Mouse (Mus musculus): ENCODE measurements around the gene Olfr665. TPM values are rescaled to one million over a fixed set of nuclear protein-coding genes. Genes with fewer than 3 reads are reported as not detected.
"Not testable (repeated sequence)": the region's sequence is repeated elsewhere in the genome, so short reads cannot be mapped to it uniquely, and the experiment has no call there.

Gene Olfr665
- polyA plus RNA-seq (2014; fragmentation: Nextera tagmentation; extraction: Ambion mirVana), result not detected in 2 replicates

DNA sequence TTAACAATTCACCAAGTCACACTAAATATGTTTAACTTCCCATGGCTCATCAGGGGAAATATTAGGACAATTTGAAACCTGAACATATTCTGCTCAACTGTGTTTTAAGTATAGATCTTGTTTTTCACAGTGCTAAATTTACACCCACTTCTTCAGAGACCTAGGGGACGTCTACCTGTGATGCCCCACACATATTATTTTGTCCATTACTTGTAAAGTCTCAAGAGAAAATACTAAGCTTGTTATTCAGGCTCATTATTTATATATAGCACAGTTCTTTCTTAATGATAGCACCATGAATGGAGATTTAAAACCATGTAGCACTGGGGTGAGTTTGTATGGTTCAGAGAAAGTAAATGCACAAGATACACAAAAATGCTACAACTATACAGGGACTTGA, at the start of gene Olfr665:
TSS of gene Olfr665 (plus strand) at position 301 of the 400 bp plus-strand sequence.
- Histone ChIP-seq H3K36me3 (ENCODE audit: control insufficient read depth, insufficient read depth, low read length) (no peaks in the 10 kb centered on the region), H3K27ac (ENCODE audit: low read depth, low read length) (no peak within 1 kb of the TSS), H3K27me3 (ENCODE audit: control insufficient read depth, insufficient read depth, low read length) (no peaks in the 10 kb centered on the region), H3K4me3 (ENCODE audit: low read depth, low read length) (no peak within 1 kb of the TSS), H3K4me1 (replicated peaks; ENCODE audit: control insufficient read depth, insufficient read depth, low read length) (no peaks in the 10 kb centered on the region), H3K4me2 (replicated peaks; ENCODE audit: low read depth, low read length) (no peak within 1 kb of the TSS), H3K9ac (ENCODE audit: low read depth, low read length) (no peak within 1 kb of the TSS), H3K9me3 (ENCODE audit: control insufficient read depth, low read length) (no peaks in the 10 kb centered on the region)
- ATAC-seq (ENCODE audit: low FRiP score) (no peak), DNase-seq (ENCODE audit: low spot score) (no peak)
- 44% methylated on average over 1 of the region's 1 CpGs for WGBS

- Histone ChIP-seq H3K9ac (ENCODE audit: low read depth, low read length) (no peak within 1 kb of the TSS), H3K4me3 (ENCODE audit: low read depth, low read length) (no peak within 1 kb of the TSS), H3K4me2 (replicated peaks; ENCODE audit: low read depth, low read length) (no peak within 1 kb of the TSS), H3K27ac (ENCODE audit: low read depth, low read length) (no peak within 1 kb of the TSS), H3K36me3 (ENCODE audit: control insufficient read depth, insufficient read depth, low read length) (no peaks in the 10 kb centered on the region), H3K9me3 (ENCODE audit: control insufficient read depth, low read length) (no peaks in the 10 kb centered on the region), H3K4me1 (replicated peaks; ENCODE audit: control insufficient read depth, insufficient read depth, low read length) (no peaks in the 10 kb centered on the region), H3K27me3 (ENCODE audit: control insufficient read depth, insufficient read depth, low read length) (no peaks in the 10 kb centered on the region)
- ATAC-seq (ENCODE audit: low FRiP score) (no peak), DNase-seq (ENCODE audit: low spot score) (no peak)
- 73% methylated on average over 1 of the region's 1 CpGs for WGBS
Measured at GRCm38 (mm10) chr7:104842503-104842902, 35.3 kb upstream of the Olfr665 start, which contains the start of gene Usp17lb. Usp17lb (minus strand) TSS chr7:104842603.

DNA sequence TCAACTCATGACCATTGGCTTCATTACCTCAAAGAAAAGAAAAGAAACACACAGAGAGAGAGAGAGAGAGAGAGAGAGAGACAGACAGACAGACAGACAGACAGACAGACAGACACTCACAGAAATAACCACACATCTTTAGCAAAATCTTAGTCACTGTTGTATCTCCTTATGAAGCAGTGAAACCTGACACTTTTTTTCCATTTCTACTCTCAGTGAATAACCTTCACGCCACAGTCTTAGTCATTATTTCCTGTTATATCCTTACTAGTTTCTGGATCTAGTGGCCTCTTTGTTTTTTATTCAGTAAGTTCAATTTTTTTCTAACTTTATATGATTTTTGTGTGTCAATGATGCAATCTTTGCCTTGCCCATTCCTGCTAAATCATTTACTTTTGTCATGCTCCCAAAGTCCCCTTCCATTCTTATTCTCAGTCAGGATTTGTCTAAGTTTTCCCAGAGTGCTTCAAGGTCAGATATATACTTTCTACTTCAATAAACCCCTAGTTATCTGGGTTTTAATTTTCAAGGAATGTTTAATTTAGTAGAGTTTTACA, 34.0 kb upstream of the Olfr665 start:
- no peaks in the 10 kb centered on the region for H3K27me3 ChIP-seq (ENCODE audit: control insufficient read depth, insufficient read depth, low read length)
- ATAC-seq (ENCODE audit: low FRiP score) (no peak), DNase-seq (ENCODE audit: low spot score) (no peak)
- H3K9ac ChIP-seq (ENCODE audit: low read depth, low read length), result no peak overlapping the region
- 82% methylated on average over 1 of the region's 1 CpGs for WGBS
- H3K27ac ChIP-seq (ENCODE audit: low read depth, low read length), result no peak overlapping the region
- no peak overlapping the region for H3K4me2 ChIP-seq (replicated peaks; ENCODE audit: low read depth, low read length)
- H3K4me3 ChIP-seq (ENCODE audit: low read depth, low read length), result no peak overlapping the region
- H3K9me3 ChIP-seq (ENCODE audit: control insufficient read depth, low read length), result no peaks in the 10 kb centered on the region
- no peaks in the 10 kb centered on the region for H3K36me3 ChIP-seq (ENCODE audit: control insufficient read depth, insufficient read depth, low read length)
- no peaks in the 10 kb centered on the region for H3K4me1 ChIP-seq (replicated peaks; ENCODE audit: control insufficient read depth, insufficient read depth, low read length)

GRCm38 (mm10) chr7:104851546-104851945, 26.3 kb upstream of the Olfr665 start:
- H3K27me3 ChIP-seq (ENCODE audit: control insufficient read depth, insufficient read depth, low read length); H3K9ac ChIP-seq (ENCODE audit: low read depth, low read length); H3K27ac ChIP-seq (ENCODE audit: low read depth, low read length); H3K36me3 ChIP-seq (ENCODE audit: control insufficient read depth, insufficient read depth, low read length); H3K4me2 ChIP-seq (replicated peaks; ENCODE audit: low read depth, low read length); H3K4me1 ChIP-seq (replicated peaks; ENCODE audit: control insufficient read depth, insufficient read depth, low read length); H3K4me3 ChIP-seq (ENCODE audit: low read depth, low read length); H3K9me3 ChIP-seq (ENCODE audit: control insufficient read depth, low read length); ATAC-seq (ENCODE audit: low FRiP score); DNase-seq (ENCODE audit: low spot score): not testable (repeated sequence)
- WGBS, result 85% methylated on average over 2 of the region's 2 CpGs

- Histone ChIP-seq H3K4me2 (replicated peaks; ENCODE audit: low read depth, low read length) (no peak overlapping the region), H3K36me3 (ENCODE audit: control insufficient read depth, insufficient read depth, low read length) (no peaks in the 10 kb centered on the region), H3K9ac (ENCODE audit: low read depth, low read length) (no peak overlapping the region), H3K9me3 (ENCODE audit: control insufficient read depth, low read length) (no peaks in the 10 kb centered on the region), H3K4me3 (ENCODE audit: low read depth, low read length) (no peak overlapping the region), H3K27me3 (ENCODE audit: control insufficient read depth, insufficient read depth, low read length) (no peaks in the 10 kb centered on the region), H3K27ac (ENCODE audit: low read depth, low read length) (no peak overlapping the region), H3K4me1 (replicated peaks; ENCODE audit: control insufficient read depth, insufficient read depth, low read length) (no peaks in the 10 kb centered on the region)
- DNase-seq (ENCODE audit: low spot score), result no peak
- ATAC-seq (ENCODE audit: low FRiP score), result no peak
- WGBS, result 81% methylated on average over 3 of the region's 3 CpGs
Measured at GRCm38 (mm10) chr7:104855248-104855750, 22.5 kb upstream of the Olfr665 start.

DNA sequence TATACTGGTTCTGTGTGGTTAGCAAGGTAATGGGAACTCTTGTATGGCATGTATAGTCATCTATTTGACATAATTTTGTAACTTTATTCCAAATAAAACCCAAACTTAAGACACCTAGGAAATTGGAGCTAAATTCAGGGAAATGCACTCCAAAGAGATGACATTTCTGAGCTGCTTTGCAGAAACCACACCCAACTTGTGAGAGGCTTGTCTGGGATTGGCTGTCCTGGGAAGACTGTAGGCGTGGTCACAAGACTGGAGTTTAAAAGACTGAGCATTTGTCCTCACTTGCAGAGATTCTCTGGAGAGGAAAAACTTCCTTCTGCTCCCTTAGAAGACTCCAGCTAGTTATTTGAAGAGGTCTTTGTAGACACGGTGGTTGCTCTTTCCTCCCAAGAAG, 21.1 kb upstream of the Olfr665 start, which contains the start of gene Usp17la:
TSS of gene Usp17la (plus strand) at position 301 of the 400 bp plus-strand sequence.
- H3K4me3 ChIP-seq (ENCODE audit: low read depth, low read length); H3K4me1 ChIP-seq (replicated peaks; ENCODE audit: control insufficient read depth, insufficient read depth, low read length); ATAC-seq (ENCODE audit: low FRiP score); H3K9me3 ChIP-seq (ENCODE audit: control insufficient read depth, low read length); H3K4me2 ChIP-seq (replicated peaks; ENCODE audit: low read depth, low read length); H3K36me3 ChIP-seq (ENCODE audit: control insufficient read depth, insufficient read depth, low read length); H3K27ac ChIP-seq (ENCODE audit: low read depth, low read length); H3K27me3 ChIP-seq (ENCODE audit: control insufficient read depth, insufficient read depth, low read length); DNase-seq (ENCODE audit: low spot score); H3K9ac ChIP-seq (ENCODE audit: low read depth, low read length): not testable (repeated sequence)
- WGBS, result 85% methylated on average over 2 of the region's 2 CpGs

DNA sequence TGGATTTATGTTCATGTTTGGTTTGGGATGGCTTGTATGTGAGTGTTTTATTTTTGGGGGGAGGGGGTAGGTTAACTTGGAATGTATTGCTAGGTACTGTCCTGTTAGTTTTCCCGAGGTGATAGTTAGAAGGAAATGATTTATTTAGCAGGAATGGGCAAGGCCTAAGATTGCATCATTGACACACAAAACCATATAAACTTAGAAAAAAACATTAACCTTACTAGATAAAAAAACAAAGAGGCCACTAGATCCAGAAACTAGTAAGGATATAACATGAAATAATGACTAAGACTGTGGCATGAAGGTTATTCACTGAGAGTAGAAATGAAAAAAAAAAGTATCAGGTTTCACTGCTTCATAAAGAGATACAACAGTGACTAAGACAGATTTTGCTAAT, 20.1 kb upstream of the Olfr665 start:
- H3K36me3 ChIP-seq (ENCODE audit: control insufficient read depth, insufficient read depth, low read length), result no peaks in the 10 kb centered on the region
- H3K4me2 ChIP-seq (replicated peaks; ENCODE audit: low read depth, low read length), result no peak overlapping the region
- ATAC-seq (ENCODE audit: low FRiP score), result no peak
- no peaks in the 10 kb centered on the region for H3K9me3 ChIP-seq (ENCODE audit: control insufficient read depth, low read length)
- no peak overlapping the region for H3K4me3 ChIP-seq (ENCODE audit: low read depth, low read length)
- DNase-seq (ENCODE audit: low spot score), result no peak
- no peaks in the 10 kb centered on the region for H3K27me3 ChIP-seq (ENCODE audit: control insufficient read depth, insufficient read depth, low read length)
- 83% methylated on average over 1 of the region's 1 CpGs for WGBS
- no peaks in the 10 kb centered on the region for H3K4me1 ChIP-seq (replicated peaks; ENCODE audit: control insufficient read depth, insufficient read depth, low read length)
- H3K27ac ChIP-seq (ENCODE audit: low read depth, low read length), result no peak overlapping the region
- H3K9ac ChIP-seq (ENCODE audit: low read depth, low read length), result no peak overlapping the region

DNA sequence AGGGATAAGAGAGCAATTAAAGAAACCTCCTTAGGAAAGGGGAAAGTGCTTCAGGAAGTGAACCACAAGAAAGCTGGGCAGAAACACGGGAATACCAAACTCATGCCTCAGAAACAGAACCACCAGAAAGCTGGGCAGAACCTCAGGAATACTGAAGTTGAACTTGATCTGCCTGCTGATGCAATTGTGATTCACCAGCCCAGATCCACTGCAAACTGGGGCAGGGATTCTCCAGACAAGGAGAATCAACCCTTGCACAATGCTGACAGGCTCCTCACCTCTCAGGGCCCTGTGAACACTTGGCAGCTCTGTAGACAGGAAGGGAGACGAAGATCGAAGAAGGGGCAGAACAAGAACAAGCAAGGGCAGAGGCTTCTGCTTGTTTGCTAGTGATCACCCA, 16.4 kb upstream of the Olfr665 start:
- H3K4me2 ChIP-seq (replicated peaks; ENCODE audit: low read depth, low read length), result no peak overlapping the region
- no peak overlapping the region for H3K9ac ChIP-seq (ENCODE audit: low read depth, low read length)
- no peaks in the 10 kb centered on the region for H3K4me1 ChIP-seq (replicated peaks; ENCODE audit: control insufficient read depth, insufficient read depth, low read length)
- no peaks in the 10 kb centered on the region for H3K9me3 ChIP-seq (ENCODE audit: control insufficient read depth, low read length)
- no peaks in the 10 kb centered on the region for H3K27me3 ChIP-seq (ENCODE audit: control insufficient read depth, insufficient read depth, low read length)
- WGBS, result 92% methylated on average over 3 of the region's 3 CpGs
- H3K4me3 ChIP-seq (ENCODE audit: low read depth, low read length), result no peak overlapping the region
- H3K36me3 ChIP-seq (ENCODE audit: control insufficient read depth, insufficient read depth, low read length), result no peaks in the 10 kb centered on the region
- DNase-seq (ENCODE audit: low spot score) (no peak), ATAC-seq (ENCODE audit: low FRiP score) (no peak)
- no peak overlapping the region for H3K27ac ChIP-seq (ENCODE audit: low read depth, low read length)

DNA sequence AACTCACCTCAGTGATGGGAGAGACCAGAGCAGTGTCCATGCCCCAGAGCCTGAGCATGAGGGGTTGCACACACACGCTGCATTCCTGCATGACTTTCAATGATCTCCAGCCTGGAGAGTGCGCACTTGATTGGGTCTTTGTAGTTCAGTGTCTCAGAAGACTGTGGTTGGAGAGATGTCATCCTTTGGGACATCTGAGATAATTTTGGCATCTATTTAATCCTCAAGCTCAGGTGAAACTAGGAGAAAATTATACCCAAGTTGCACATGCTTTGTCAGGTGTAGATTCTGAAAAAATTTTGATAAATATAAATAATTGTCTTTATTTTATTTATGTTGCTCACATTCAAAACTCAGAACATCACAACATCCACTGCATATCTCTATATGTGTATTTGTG, 18.0 kb downstream of the Olfr665 start, which contains the start of gene Olfr666:
TSS of gene Olfr666 (minus strand) at position 101 of the 400 bp plus-strand sequence.
- Histone ChIP-seq H3K27me3 (ENCODE audit: control insufficient read depth, insufficient read depth, low read length) (no peaks in the 10 kb centered on the region), H3K27ac (ENCODE audit: low read depth, low read length) (no peak within 1 kb of the TSS), H3K4me2 (replicated peaks; ENCODE audit: low read depth, low read length) (no peak within 1 kb of the TSS), H3K9ac (ENCODE audit: low read depth, low read length) (no peak within 1 kb of the TSS), H3K4me3 (ENCODE audit: low read depth, low read length) (no peak within 1 kb of the TSS), H3K36me3 (ENCODE audit: control insufficient read depth, insufficient read depth, low read length) (no peaks in the 10 kb centered on the region), H3K4me1 (replicated peaks; ENCODE audit: control insufficient read depth, insufficient read depth, low read length) (no peaks in the 10 kb centered on the region), H3K9me3 (ENCODE audit: control insufficient read depth, low read length) (no peaks in the 10 kb centered on the region)
- no peak for ATAC-seq (ENCODE audit: low FRiP score)
- no peak for DNase-seq (ENCODE audit: low spot score)
- WGBS, result 84% methylated on average over 2 of the region's 2 CpGs
